Mouse (Mus musculus) stomach, postnatal 0 days (tissue): ENCODE results near the gene Zfp626.

ENCODE experiments used
- CTCF ChIP-seq: IDR thresholded peaks from 2 replicates; pipeline ENCODE4 v1.5.1; 2016; ENCODE audit warnings: antibody characterized with exemption, low read depth, mild to moderate bottlenecking, moderate library complexity
- EP300 ChIP-seq: optimal IDR thresholded peaks from 2 replicates; pipeline ENCODE3; 2016; ENCODE audit warnings: antibody characterized with exemption

- TF ChIP-seq CTCF, result peak; percentile 49
- no peak for TF ChIP-seq EP300
Measured at GRCm38 (mm10) chr7:27797906-27798811, 8.8 kb upstream of the Zfp626 start.
